ENCODE assay signal across 8 mouse cellular contexts in genomic region chr10:120938077-120938903, GRCm38 (mm10). TPM values are rescaled to one million over a fixed set of nuclear protein-coding genes. Genes with fewer than 3 reads are reported as not detected.
DNase-seq lines count a peak whose midpoint lies in the region; ATAC-seq and TF ChIP-seq lines count a peak whose summit lies in the region.

No protein-coding gene starts in this region.

- ATAC-seq in erythroid progenitor cell, adult 5-6 weeks (replicated peaks; ENCODE audit: low FRiP score, poor library complexity, severe bottlenecking), result peak; percentile 73; the same call in 1 of the 2 replicates
- no peak for ATAC-seq in hindbrain, postnatal 0 days
- ATAC-seq in neutrophil, adult 5-6 weeks (ENCODE audit: extremely low read depth, insufficient number of reproducible peaks, low FRiP score, poor library complexity, severe bottlenecking), result peak; percentile 46; the same call in 1 of the 2 replicates

- H3K4me1 ChIP-seq in hindbrain, postnatal 0 days (ENCODE audit: insufficient read depth, low read length), result no peaks in the 10 kb centered on the region

- no peak overlapping the region for H3K9ac ChIP-seq in hindbrain, postnatal 0 days (replicated peaks; ENCODE audit: low read length)

- DNase-seq in 3T3-L1 (ENCODE audit: low read depth, low spot score), result peak; percentile 48
- DNase-seq in B cell, adult 2 months, result peak; percentile 47 to 53
- peak; percentile 86 for DNase-seq in brain, adult 2 months (ENCODE audit: low read depth, low spot score)
- peak; percentile 63 for DNase-seq in hindbrain, postnatal 0 days (ENCODE audit: low spot score)
- DNase-seq in left cerebral cortex, postnatal 36 days (ENCODE audit: low spot score in 2 of 2), result peak; percentile 24 to 41
- no peak for DNase-seq in spleen, postnatal 4 days (ENCODE audit: low spot score in 2 of 2)

- H3K36me3 ChIP-seq in hindbrain, postnatal 0 days (ENCODE audit: insufficient read depth, low read length), result no peaks in the 10 kb centered on the region

- no peak overlapping the region for H3K4me2 ChIP-seq in hindbrain, postnatal 0 days (ENCODE audit: low read depth, low read length)

- WGBS in hindbrain, postnatal 0 days, result 49% methylated on average over 19 of the region's 19 CpGs

- intact Hi-C loops in left cerebral cortex, postnatal 36 days (cut with DNase I), result loop anchor here (5.0 kb wide), 1 partner anchor 319 kb away; no protein-coding TSS in a partner anchor

- TF ChIP-seq CTCF in hindbrain, postnatal 0 days (IDR thresholded peaks at IDR 0.05; ENCODE audit: low read depth), result peak; percentile 76

- H3K27ac ChIP-seq in hindbrain, postnatal 0 days, result no peak overlapping the region

- no peak overlapping the region for H3K4me3 ChIP-seq in hindbrain, postnatal 0 days (ENCODE audit: low read length)

- H3K9me3 ChIP-seq in hindbrain, postnatal 0 days (ENCODE audit: low read length), result no peaks in the 10 kb centered on the region

- no peaks in the 10 kb centered on the region for H3K27me3 ChIP-seq in hindbrain, postnatal 0 days (ENCODE audit: insufficient read depth, low read length)

RNA-seq across cellular contexts. Expression of gene Msrb3, which starts 39.4 kb away (rescaled TPM):
- not detected in 2 replicates for total RNA-seq in erythroid progenitor cell, adult 5-6 weeks (2015; ENCODE audit: low replicate concordance)
- 0.30 and 0.64 TPM in 2 replicates for total RNA-seq in erythroid progenitor cell, adult 5-6 weeks (2017; ENCODE audit: low replicate concordance)
- 5.6 and 5.7 TPM in 2 replicates for total RNA-seq in hindbrain, postnatal 0 days (2014; rRNA removed)
- 1.2 and 1.6 TPM in 2 replicates for polyA plus RNA-seq in hindbrain, postnatal 0 days (2015; fragmentation: Nextera tagmentation; extraction: Ambion mirVana)
- total RNA-seq in left cerebral cortex, postnatal 36 days (2021), result 1 to 10 TPM; 5.5 to 7.6 TPM
- total RNA-seq in neutrophil, adult 5-6 weeks (2017), result not detected in 2 replicates

RNA-seq across cellular contexts. Expression of gene Lemd3, which starts 40.8 kb away (rescaled TPM):
- 10.9 and 16.9 TPM in 2 replicates for total RNA-seq in erythroid progenitor cell, adult 5-6 weeks (2015; ENCODE audit: low replicate concordance)
- 14.9 and 15.0 TPM in 2 replicates for total RNA-seq in erythroid progenitor cell, adult 5-6 weeks (2017; ENCODE audit: low replicate concordance)
- total RNA-seq in hindbrain, postnatal 0 days (2014; rRNA removed), result 20.7 and 26.1 TPM in 2 replicates
- polyA plus RNA-seq in hindbrain, postnatal 0 days (2015; fragmentation: Nextera tagmentation; extraction: Ambion mirVana), result 2.8 TPM in 2 replicates
- 10 to 100 TPM; 35.7 to 39.5 TPM for total RNA-seq in left cerebral cortex, postnatal 36 days (2021)
- total RNA-seq in neutrophil, adult 5-6 weeks (2017), result 26.5 and 30.0 TPM in 2 replicates

Comparison
In these comparisons a context has a peak if more than half of its experiments do, and no peak if none do; other contexts are left out.
1. DNase-seq: peak in 3T3-L1 (single experiment), B cell, adult 2 months (2 of 2), brain, adult 2 months (single experiment), hindbrain, postnatal 0 days (single experiment) and left cerebral cortex, postnatal 36 days (2 of 2); none in spleen, postnatal 4 days (0 of 2).